Comparison of ENCODE assay signal across 11 mouse cellular contexts in the genomic region with DNA sequence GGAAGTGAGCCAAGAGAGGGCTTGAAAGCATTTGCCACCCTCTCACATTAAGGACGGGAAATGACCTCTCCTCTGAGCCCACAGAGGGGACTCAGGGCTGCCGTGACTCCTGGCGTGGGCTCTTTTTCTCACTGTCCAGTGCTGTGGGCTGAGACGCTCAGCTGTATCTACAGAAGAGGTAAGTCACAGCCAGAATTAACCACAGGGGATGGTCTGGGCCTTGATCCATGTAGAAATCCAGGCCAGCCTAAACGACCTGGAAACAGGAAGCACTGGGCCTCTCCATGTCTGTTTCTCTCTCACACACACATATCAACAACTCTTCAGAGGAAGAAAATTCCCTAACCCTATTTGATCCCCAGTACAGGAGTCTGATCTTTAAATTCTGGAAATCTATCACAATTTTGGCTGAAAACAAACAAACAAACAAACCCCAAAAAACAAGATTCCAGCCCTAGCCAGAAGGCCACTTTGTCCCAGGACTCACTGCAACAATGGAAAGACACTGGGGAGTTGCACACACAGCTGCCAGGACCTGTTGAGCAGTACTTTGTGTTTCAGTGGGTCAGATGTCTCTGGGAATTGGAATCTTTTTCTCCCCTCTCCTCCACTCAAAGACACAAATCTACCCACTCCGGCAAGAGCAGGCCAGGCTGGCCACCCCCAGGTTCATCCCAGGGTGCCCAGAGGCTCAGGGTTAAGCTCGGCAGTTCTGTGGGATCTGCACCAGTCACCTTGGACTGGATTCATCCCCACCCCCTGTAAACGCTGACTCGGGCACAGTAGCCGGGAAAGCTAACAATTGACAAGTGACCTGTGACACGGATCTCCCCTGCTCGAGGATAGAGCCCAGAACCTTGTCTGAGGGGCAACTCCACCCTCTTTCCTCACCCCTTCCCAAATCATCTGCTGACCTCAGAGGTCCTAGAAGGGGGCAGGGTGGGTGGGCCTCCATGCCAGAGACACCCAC.
DNase-seq lines count a peak whose midpoint lies in the region; ATAC-seq lines count a peak whose summit lies in the region.
"Had no signal": no experiment of that assay in that cellular context is flagged by ENCODE, and none has a peak within 500 bp of the region (broad histone marks: within the 10 kb centered on the region; RNA-seq: fewer than 3 reads in every experiment).

No protein-coding gene starts in this region.

- 0 out of 2 replicates have a peak overlapping the region, but pooled peaks have one; percentile 52 for H3K27ac ChIP-seq in hindbrain, embryonic 12.5 days
- no peak overlapping the region; the same call in 1 of the 2 replicates for H3K27ac ChIP-seq in hindbrain, embryonic 14.5 days
- no peak overlapping the region for H3K27ac ChIP-seq in midbrain, embryonic 12.5 days (replicated peaks)
- no peak overlapping the region for H3K27ac ChIP-seq in midbrain, embryonic 11.5 days (ENCODE audit: low read depth, low read length)
- H3K27ac ChIP-seq in limb, embryonic 11.5 days (replicated peaks; ENCODE audit: low read depth, low read length): no peak overlapping the region
- H3K27ac ChIP-seq: liver, embryonic 12.5 days had no signal

- no peaks in the 10 kb centered on the region for H3K36me3 ChIP-seq in hindbrain, embryonic 12.5 days
- H3K36me3 ChIP-seq in hindbrain, embryonic 14.5 days (replicated peaks; ENCODE audit: control insufficient read depth, insufficient read depth): no peaks in the 10 kb centered on the region
- no peaks in the 10 kb centered on the region for H3K36me3 ChIP-seq in midbrain, embryonic 12.5 days
- no peaks in the 10 kb centered on the region for H3K36me3 ChIP-seq in midbrain, embryonic 11.5 days (ENCODE audit: control insufficient read depth, insufficient read depth, low read length)
- 0 out of 2 replicates have a peak, but pooled peaks cover 2% of the 10 kb centered on the region for H3K36me3 ChIP-seq in limb, embryonic 11.5 days (ENCODE audit: control insufficient read depth, insufficient read depth, low read length)
- H3K36me3 ChIP-seq: liver, embryonic 12.5 days had no signal

- H3K4me2 ChIP-seq in hindbrain, embryonic 12.5 days (replicated peaks): no peak overlapping the region
- H3K4me2 ChIP-seq in hindbrain, embryonic 14.5 days (replicated peaks): no peak overlapping the region
- no peak overlapping the region for H3K4me2 ChIP-seq in midbrain, embryonic 12.5 days (replicated peaks)
- no peak overlapping the region for H3K4me2 ChIP-seq in midbrain, embryonic 11.5 days
- no peak overlapping the region for H3K4me2 ChIP-seq in limb, embryonic 11.5 days (ENCODE audit: low read depth, severe bottlenecking)
- H3K4me2 ChIP-seq: liver, embryonic 12.5 days had no signal

- WGBS in hindbrain, embryonic 12.5 days: 44% methylated on average over 12 of the region's 12 CpGs
- 43% methylated on average over 12 of the region's 12 CpGs for WGBS in hindbrain, embryonic 14.5 days
- WGBS in midbrain, embryonic 12.5 days: 43% methylated on average over 12 of the region's 12 CpGs
- WGBS in midbrain, embryonic 11.5 days: 47% methylated on average over 12 of the region's 12 CpGs
- WGBS in limb, embryonic 11.5 days: 37% methylated on average over 12 of the region's 12 CpGs

- no peaks in the 10 kb centered on the region for H3K27me3 ChIP-seq in hindbrain, embryonic 12.5 days
- H3K27me3 ChIP-seq in hindbrain, embryonic 14.5 days (ENCODE audit: control insufficient read depth, insufficient read depth, low read length): no peaks in the 10 kb centered on the region
- H3K27me3 ChIP-seq in midbrain, embryonic 12.5 days: no peaks in the 10 kb centered on the region
- H3K27me3 ChIP-seq in midbrain, embryonic 11.5 days (ENCODE audit: control insufficient read depth, insufficient read depth, low read length): no peaks in the 10 kb centered on the region
- no peaks in the 10 kb centered on the region for H3K27me3 ChIP-seq in limb, embryonic 11.5 days (ENCODE audit: control insufficient read depth, insufficient read depth, low read length)
- H3K27me3 ChIP-seq: liver, embryonic 12.5 days; megakaryocyte, embryonic 14.5 days had no signal

- DNase-seq in hindbrain, embryonic 14.5 days (ENCODE audit: low spot score): no peak
- DNase-seq in midbrain, embryonic 11.5 days (ENCODE audit: low spot score, missing footprints): no peak
- peak; percentile 66 for DNase-seq in gastrocnemius, postnatal 25 days
- no peak for DNase-seq in limb, embryonic 11.5 days (ENCODE audit: low spot score)
- no peak for DNase-seq in spleen, postnatal 14 days (ENCODE audit: low spot score in 2 of 2)
- no peak for DNase-seq in layer of hippocampus, adult 9-10 months (ENCODE audit: low spot score)
- DNase-seq: layer of hippocampus, adult 9-11 months had no signal

- H3K9ac ChIP-seq in hindbrain, embryonic 12.5 days: 0 out of 2 replicates have a peak overlapping the region, but pooled peaks have one; percentile 8
- no peak overlapping the region for H3K9ac ChIP-seq in hindbrain, embryonic 14.5 days
- H3K9ac ChIP-seq in midbrain, embryonic 12.5 days (replicated peaks): 0 out of 2 replicates have a peak overlapping the region, but pooled peaks have one; percentile 6
- no peak overlapping the region for H3K9ac ChIP-seq in midbrain, embryonic 11.5 days (ENCODE audit: low read length)
- H3K9ac ChIP-seq in limb, embryonic 11.5 days (ENCODE audit: low read length): peak overlapping the region; percentile 17; the same call in 1 of the 2 replicates
- H3K9ac ChIP-seq: liver, embryonic 12.5 days had no signal

- H3K4me3 ChIP-seq in hindbrain, embryonic 12.5 days: no peak overlapping the region
- H3K4me3 ChIP-seq in hindbrain, embryonic 14.5 days (replicated peaks; ENCODE audit: low read length): no peak overlapping the region
- no peak overlapping the region for H3K4me3 ChIP-seq in midbrain, embryonic 12.5 days
- H3K4me3 ChIP-seq in midbrain, embryonic 11.5 days (ENCODE audit: low read depth, low read length): no peak overlapping the region
- H3K4me3 ChIP-seq in limb, embryonic 11.5 days (ENCODE audit: low read depth, low read length): no peak overlapping the region
- H3K4me3 ChIP-seq: liver, embryonic 12.5 days; megakaryocyte, embryonic 14.5 days had no signal

- H3K4me1 ChIP-seq in hindbrain, embryonic 12.5 days: peaks cover 36% of the 10 kb centered on the region
- H3K4me1 ChIP-seq in hindbrain, embryonic 14.5 days (replicated peaks; ENCODE audit: control insufficient read depth, insufficient read depth, low read length): peaks cover 18% of the 10 kb centered on the region
- H3K4me1 ChIP-seq in midbrain, embryonic 12.5 days: peaks cover 25% of the 10 kb centered on the region
- H3K4me1 ChIP-seq in midbrain, embryonic 11.5 days (ENCODE audit: control insufficient read depth, insufficient read depth, low read length): peaks cover 8% of the 10 kb centered on the region
- peaks cover 9% of the 10 kb centered on the region; the same call in 1 of the 2 replicates for H3K4me1 ChIP-seq in limb, embryonic 11.5 days (ENCODE audit: control insufficient read depth, insufficient read depth, low read length)
- H3K4me1 ChIP-seq: liver, embryonic 12.5 days had no signal

- no peaks in the 10 kb centered on the region for H3K9me3 ChIP-seq in hindbrain, embryonic 12.5 days (replicated peaks)
- H3K9me3 ChIP-seq in hindbrain, embryonic 14.5 days (ENCODE audit: control insufficient read depth, low read length): no peaks in the 10 kb centered on the region
- no peaks in the 10 kb centered on the region for H3K9me3 ChIP-seq in midbrain, embryonic 12.5 days
- H3K9me3 ChIP-seq in midbrain, embryonic 11.5 days (ENCODE audit: control insufficient read depth, low read length): no peaks in the 10 kb centered on the region
- no peaks in the 10 kb centered on the region for H3K9me3 ChIP-seq in limb, embryonic 11.5 days (ENCODE audit: control insufficient read depth, low read length)
- H3K9me3 ChIP-seq: liver, embryonic 12.5 days; megakaryocyte, embryonic 14.5 days had no signal

- ATAC-seq in hindbrain, embryonic 12.5 days (ENCODE audit: low FRiP score): no peak
- ATAC-seq in hindbrain, embryonic 14.5 days (ENCODE audit: low FRiP score): no peak
- no peak for ATAC-seq in midbrain, embryonic 12.5 days (ENCODE audit: low FRiP score, low read depth)
- ATAC-seq in midbrain, embryonic 11.5 days (ENCODE audit: low FRiP score): no peak
- ATAC-seq in limb, embryonic 11.5 days (ENCODE audit: insufficient number of reproducible peaks, low FRiP score, low TSS enrichment, low read depth): no peak
- ATAC-seq: liver, embryonic 12.5 days had no signal

Comparison
In these comparisons a context has a peak if more than half of its experiments do, and no peak if none do; other contexts are left out.
1. H3K9ac ChIP-seq: peak in hindbrain, embryonic 12.5 days (single experiment), midbrain, embryonic 12.5 days (single experiment) and limb, embryonic 11.5 days (single experiment); none in hindbrain, embryonic 14.5 days (single experiment) and midbrain, embryonic 11.5 days (single experiment).